Mouse (Mus musculus) erythroblast, embryonic 14.5 days (primary cell): ENCODE measurements around the gene Mgat3.

Experiments used
- GATA1 ChIP-seq: IDR thresholded peaks from 2 replicates; pipeline ENCODE4 v1.6.1; 2012; ENCODE audit warnings: low read length, inconsistent platforms, mixed read lengths
- TAL1 ChIP-seq: IDR thresholded peaks from 3 replicates; pipeline ENCODE4 v1.6.1; 2012; ENCODE audit warnings: low read length, inconsistent platforms, mixed read lengths

DNA sequence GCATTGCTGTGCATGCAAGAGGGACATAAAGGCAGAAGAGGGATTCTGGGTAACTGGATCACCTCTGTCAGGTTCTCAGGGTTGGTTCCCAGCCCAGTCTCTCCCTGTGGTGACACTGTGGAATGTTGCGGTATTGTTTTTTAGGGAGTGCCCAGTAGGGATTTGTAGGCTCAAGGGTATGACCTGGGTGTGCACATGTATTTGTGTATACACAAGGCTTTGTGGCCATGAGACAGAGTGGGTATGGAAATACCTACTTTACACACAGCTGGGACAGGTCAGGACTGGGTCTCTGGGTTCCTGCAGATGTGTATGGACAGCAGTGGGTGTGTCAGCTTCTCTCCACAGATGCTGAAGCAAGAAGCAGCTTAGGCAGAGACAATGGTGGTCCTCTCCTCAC lies 4.0 kb upstream of the Mgat3 start:
- no peak for TF ChIP-seq TAL1
- no peak for TF ChIP-seq GATA1
